Mouse (Mus musculus) lung, postnatal 14 days (tissue): ENCODE data around the gene Rasgef1a.

Source experiments
- DNase-seq: peaks from one replicate; pipeline ENCODE4 v3.0.0; 2021

Rasgef1a gene

DNA sequence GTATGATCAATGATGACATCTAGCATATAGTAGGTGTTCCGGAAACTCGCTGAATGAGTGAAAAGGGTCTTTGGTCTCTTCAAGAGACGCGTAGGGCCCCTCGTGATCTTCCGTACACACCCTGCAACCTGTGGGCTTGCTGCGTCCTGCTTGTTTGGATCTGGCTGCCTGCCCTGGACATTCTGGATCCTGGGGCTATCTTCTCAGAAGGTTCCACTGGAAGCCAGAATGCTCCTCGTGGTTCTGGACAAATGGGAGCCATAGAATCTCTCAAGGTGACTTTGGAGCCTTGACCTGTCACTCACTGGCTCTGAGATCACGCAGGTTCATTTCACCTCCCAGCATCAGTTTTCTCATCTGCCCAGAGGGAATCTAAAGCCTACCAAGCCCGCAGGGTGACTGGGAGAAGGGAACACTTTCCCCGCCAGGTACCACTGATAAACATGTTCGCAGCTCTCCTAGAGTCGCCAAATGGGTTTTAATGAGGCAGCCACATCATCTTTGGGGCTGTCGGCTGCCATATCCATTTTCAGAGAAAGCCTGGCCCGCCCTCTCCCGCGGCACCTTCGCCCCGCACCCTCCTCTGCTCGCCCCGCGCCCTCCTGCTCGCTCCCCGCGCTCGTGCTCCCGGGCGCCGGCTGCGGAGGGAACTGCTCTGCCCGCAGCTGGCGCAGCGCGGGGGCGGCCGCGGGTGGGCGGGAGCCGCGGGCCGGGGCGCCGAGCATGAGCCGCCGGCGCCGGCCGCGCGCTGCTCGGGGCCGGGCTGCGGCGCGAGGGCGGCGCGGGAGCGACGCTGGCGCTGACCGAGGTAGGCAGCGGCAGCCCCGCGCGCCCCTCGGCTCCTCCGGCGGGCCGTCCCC is at the start of gene Rasgef1a:
TSS of gene Rasgef1a (plus strand) at position 683 of the 860 bp plus-strand sequence.
- DNase-seq: no peak

DNA sequence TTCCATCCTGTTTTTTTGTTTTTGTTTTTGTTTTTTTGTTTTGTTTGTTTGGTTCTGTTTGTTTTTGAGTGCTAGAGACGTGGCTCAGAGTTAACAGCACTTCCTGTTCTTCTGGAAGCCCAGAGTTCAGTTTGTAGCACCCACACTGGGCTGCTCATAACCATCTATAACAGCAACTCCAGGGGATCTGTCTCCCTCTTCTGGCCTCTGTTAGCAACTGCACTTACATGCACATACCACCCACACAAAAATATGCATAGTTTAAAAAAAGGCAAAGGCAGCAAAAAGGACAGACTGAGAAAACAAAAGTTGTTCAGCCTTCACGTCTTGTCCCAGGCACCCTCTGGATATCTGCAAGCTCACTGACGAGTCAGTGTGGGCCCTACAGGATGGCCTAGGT is 48.0 kb upstream of the Rasgef1a start:
- no peak for DNase-seq

DNA sequence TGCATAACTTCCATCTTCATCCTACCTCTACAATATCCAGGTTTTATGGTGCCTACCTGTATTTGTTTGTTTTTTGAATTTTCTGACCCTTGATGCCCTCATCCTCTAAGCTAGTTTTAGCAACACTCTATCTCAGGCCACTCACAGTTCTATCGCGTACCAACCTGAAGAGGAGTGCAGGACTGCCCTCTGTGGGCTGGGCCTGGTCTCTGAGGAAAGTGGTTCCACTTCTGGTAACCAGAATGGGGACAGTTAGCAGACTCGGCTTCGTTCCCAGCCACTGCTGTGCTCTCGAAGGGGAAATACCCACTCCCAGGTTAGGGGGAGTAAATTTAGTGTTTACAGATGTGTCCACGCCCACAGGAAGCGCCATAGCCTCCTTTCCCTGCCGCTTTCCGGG is 44.5 kb upstream of the Rasgef1a start:
- DNase-seq: peak; percentile 21

DNA sequence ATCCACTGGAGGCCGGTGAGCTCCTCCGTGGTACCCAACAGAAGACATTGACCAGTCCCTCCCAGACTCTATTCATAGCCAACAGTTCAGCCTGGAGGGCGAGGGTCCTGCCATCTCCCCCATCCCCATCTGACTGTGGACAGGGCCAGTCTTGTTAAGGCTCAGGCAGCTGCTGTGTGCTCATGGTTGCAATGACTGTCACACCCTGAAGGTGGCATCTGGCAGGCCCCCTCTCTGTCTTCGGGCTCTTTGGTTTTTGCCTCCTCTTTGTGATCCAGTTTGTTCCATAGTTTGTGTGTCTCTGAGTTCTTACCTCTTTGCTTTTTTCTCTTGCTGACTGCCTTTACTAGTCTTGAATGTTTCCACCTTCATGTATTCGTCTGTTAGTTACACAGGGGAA is 24.1 kb upstream of the Rasgef1a start:
- DNase-seq: no peak

DNA sequence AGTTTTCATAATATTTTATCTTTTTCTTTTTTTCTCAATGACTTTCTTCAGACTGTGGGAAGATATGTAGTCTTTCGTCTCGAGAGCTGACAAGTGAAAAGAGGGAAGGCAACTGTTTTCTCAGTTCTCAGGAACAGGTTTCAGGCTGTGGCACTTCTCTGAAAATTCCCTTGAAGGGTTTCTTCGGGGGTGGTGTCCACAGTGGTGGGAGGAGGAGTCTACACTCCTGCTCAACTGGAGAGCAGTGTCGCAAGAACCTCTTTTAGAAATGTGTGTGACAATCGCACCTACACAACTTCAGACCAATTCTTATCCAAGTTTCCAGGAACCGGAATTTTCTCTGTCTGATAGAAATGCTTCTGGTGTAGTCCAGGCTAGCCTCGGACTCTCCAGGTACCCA is 22.0 kb upstream of the Rasgef1a start:
- DNase-seq: no peak

DNA sequence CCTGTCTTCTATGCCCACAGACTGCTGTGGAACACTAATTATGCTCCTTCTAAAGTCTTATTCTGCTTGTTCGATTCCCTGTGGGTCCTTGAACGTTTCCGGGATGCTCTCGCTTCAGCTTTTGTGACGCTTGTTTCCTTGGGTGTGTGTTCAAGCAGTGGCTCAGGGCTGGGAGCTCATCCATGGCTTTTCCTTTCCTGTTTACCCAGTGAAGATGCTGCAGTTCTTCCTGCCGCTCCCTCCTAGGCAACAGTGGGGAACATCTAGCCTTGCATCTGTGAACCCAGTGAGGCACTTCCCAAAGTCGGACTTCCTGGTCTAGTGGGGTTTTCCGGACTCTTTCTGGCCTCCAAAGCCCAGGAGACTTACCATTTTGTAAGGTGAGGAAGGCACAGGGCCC is 20.6 kb upstream of the Rasgef1a start:
- DNase-seq: no peak

DNA sequence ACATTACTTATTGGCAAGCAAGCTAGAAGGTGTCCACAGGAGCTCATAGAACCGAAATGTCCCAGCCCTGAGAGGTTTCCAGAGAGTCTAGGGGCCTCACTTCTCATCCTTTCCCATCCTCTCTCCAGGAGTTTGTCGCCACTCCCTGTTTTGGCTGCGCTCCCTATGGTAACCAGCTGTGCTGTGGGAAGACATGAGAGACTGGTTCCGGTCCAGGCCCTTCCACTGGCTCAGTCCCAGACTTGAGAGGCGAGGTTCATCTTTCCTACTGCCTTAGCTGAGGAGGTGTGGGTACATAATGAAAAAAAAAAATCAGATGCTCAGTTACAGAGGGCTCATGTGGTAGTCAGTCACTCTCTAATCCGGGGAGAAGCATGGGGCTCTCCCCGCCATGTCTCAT is 19.9 kb upstream of the Rasgef1a start:
- DNase-seq: peak; percentile 58

DNA sequence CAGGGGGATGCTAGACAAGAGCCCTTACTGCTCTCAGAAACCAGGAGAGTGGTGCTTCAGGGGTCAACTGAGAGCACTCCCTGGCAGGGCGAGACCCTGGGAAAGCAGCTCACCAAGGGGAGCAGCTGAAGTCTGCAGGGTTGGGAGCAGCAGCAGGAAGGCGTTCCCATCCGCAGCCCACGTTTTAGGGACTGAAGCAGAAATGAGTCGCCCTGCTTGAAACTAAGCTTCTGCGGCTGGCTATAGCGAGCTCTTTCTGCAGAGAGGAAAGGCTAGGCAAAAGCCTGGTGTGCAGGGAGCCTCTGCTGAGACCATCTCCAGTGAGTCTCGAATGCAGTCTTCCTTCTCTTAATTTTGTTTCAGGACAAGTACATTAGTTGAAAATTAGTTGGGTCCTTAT is 19.3 kb upstream of the Rasgef1a start:
- no peak for DNase-seq

DNA sequence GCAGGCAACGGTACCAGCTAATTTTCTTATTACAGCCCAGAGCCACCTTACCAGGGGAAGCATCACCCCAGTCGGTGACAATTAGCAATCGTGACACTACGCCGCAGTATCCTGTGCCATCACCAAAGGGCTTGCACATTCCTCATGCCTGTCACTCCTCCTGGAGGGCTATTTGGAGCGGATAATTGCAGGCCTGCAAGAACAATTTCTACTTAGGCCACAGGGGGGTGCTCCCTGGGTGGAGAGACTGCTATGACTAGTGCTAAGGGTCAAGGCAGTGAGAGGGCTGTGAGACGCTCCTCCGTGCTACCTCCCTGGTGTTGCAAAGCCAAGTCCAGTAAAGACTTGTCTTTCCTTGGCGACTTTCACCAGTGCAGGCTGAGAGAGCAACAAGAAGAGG is 16.1 kb upstream of the Rasgef1a start:
- peak; percentile 70 for DNase-seq

DNA sequence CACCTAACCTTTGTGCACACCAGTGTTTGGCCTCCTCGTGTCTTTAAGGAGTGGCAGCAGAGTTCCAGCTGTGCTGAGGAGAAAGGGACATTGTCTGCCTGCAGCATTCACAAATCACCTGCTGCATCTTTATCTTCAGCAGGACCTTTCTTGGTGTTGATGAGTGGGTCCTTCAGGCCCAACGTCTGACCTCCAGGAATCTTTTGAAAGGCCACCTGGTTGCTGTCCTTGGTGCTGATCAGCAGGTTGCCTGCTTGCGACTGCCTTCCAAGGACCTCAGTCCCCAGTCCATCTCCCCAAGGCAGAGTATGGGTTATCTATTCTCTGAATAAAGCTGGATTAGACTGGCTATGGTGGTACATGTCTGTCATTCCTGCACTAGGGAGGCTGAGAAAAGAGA is 10.0 kb upstream of the Rasgef1a start:
- peak; percentile 55 for DNase-seq

DNA sequence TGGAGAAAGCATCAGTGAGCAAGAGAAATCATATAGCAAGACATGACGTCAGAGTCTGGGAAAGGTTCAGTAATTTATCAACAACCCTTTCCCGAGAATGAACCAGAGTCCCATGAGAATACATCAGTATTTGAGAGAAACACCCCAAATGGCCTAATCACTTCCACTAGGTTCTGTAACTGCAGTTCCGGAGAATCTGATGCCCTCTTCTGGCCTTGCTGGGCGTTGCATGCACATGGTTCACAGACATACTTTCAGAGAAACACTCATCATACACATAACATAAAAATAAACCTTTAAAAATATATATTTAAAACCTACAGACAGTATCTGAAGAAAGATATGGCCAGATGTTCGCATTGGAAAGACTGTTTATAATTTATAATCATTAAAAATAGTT is 3.9 kb upstream of the Rasgef1a start:
- DNase-seq: peak; percentile 35

DNA sequence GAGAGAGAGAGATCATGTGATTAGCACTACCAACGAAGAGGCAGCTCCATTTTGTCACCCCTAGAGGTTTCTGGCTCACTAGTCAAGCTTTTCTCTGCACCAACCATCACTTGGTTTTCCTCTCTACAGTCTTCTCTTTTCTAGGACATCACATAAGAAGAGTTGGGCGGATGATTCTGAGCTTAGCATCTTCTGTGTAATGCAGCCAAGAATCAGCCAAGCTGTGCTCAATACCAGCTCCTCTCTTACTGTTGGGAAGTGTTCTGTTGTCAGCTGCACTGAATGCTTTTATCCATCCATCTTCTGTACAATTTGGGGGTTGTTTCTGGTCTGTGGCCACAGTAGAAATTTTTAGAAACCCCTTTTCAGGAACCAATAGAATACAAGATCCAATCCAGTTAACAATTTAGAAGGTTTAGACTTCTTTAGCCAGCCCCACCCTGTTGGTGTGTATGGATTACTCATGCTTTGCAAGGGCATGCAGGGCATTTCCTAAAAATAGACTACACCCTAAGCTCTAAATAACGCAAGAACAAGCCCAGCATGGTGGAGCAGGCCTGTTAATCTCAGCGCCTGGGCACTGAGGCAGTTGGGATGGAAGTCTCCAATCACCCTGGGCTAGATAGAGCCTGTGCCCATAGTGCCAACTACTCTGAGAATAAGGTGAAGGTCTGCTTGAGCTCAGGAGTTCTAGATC is 3.2 kb upstream of the Rasgef1a start:
- no peak for DNase-seq

DNA sequence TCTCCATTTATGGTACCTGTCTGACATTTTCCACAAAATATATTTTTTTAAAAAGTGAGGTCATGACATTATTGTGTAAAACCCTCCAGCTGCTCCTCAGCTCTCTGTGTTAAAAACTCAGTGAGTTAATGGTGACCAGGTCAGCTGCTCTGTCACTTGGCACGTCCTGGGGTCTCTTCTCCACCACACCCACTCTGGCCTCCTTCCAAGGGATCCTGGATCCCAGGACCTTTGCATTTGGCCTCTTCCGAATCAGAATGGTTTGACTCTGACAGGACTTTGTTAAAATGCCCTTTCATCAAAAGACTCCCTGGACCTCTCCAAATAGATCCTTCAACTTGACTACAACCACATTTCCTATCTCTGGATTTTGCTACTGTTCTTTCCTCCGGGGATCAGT is 982 bp upstream of the Rasgef1a start:
- peak; percentile 52 for DNase-seq

DNA sequence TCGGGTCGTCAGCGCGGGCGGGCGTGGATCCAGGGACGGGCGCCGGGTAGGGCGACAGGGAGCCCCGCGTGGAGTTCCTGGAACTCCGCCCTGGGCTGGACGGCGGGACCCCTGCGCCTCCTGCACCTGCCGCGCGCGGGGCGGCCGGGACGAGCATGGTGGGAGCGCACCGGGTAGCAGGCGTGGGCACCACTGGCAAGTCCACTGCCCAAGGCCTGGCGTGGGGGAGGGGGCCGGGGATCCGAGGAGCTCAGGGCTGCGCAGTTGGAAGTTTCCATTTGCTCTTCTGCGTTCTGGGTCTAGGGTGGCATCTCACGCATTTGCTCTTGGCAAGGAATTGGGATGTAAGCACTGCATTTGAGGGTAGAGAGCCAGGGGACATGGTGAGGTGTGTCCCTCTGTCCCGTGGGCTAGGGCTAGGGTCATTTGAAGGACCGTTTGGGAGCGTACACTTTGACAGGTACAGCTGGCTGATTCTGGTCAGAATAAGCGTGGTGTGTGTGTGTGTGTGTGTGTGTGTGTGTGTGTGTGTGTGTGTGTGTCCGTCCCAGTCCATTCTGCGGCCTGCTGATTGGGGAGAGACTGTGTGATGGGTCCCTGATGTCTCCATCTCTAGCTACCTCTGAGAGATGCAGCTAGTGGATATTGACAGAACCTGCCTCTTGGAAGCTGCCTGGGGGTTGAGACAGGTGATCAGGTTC is 528 bp downstream of the Rasgef1a start:
- peak; percentile 35 for DNase-seq

DNA sequence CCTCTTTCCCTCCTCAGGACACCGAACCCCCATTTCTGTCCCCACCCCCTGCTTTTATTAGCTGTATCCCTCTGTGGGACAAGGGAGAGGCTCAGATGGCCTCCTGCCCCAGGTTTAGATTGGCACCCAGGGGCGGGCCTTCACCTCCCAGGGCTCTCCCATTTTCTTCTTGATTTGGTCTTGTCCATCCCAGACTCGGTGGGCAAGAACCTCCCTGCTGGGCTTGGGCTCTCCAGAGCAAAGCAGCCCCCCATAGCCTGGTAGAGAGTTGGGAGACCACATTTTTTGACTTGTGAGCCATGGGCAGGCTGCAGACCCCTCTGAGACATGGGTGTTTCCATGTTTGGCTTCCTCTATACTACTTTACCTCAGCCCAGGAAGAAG is 1.1 kb downstream of the Rasgef1a start:
- no peak for DNase-seq

DNA sequence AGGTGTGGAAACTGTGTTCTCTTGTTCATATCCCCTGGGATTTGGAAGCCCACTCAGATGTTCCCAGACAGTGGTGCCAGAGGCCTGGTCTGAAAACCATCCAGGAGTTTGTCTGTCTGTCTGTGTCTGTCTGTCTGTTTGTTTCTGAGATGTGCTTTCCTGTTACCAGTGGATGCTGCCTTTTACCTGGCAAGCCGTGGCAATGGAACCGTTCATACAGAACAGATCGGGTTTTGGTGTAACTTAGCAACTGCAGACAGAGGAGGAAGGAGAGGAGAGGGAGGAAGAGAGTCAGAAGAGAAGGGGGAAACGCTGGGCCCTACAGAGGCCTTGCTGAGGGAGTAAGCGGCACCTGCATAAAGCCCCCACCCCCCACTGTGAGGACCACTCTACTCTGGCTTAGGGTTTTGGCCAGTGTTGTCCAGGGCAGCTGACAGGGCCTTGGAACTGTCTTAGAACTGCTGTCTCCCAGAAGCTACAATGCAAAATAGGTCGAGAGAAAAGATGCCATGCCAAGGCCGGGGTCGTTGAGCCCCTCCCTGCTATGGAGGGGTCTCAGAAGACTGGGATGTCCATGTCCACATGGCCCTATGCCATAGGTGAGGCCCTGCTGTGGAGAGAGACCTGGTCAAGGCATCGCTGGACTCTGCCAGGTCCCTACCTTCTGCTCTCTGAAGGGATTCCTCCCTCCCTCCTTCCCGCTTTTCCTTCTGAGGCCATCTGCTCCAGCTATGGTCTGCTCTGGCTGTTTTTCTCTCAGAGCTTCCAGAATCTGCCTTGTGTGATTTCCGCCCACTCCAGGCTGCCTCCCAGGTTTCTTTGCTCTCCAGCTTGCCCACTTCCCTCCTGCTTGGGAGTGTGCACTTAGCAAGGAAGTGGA is 2.0 kb downstream of the Rasgef1a start:
- DNase-seq: no peak

DNA sequence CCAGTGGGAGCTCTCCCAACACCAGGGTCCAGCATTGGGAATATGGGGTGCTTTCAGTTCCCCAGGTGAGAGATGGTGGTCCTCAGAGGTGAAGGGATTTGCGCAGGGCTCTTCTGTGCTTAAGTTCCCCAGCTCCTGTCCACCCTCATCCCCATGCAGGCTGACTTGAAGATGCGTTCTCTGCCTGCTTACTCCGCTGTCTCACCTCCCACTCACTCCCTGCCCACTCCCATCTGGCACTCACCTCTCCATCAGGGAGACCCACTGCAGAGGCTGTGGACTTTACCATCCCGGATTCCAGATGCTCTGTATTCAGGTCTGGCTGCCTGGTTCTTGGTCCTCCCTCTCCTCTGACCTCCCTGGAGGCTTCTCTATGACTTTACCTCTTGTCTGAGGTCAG is 3.6 kb downstream of the Rasgef1a start:
- DNase-seq: no peak

DNA sequence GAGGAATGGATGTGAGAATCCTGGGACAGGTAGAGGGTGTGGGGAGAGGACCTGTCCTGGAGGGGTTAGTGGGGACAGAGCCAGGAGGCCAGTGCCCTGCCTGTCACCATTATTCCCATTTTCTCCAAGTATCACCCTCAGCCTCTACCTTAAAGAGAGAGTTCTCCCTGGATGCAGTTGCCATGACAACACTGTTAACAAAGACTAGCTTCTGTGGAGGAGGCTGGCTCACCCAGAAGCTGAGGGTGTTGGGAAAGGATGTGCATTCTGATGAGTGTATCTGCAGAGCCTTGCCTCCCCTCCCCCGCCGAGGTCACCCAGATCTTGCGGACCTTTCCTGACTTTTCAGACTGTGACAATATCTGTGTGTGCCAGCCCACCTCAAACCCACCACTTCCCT is 4.7 kb downstream of the Rasgef1a start:
- no peak for DNase-seq

DNA sequence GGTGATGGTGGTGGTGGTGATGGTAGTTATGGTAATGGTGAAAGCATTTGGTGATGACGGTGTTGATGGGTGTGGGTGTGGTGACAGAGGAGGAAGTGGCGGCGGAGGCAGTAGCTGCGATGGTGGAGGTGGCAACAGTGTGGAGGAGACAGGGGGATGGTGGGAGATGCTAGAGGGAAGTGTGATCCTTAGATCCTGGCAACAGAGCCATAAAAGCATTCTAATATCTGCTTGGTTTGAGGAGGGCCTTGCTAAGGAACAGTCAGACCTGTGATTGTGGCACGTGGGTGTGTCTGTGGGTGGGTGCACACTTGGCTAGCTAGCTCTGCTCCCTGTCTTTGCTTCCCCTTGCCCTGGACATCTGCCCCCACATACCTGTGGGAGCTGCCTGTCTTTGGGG is 7.4 kb downstream of the Rasgef1a start:
- no peak for DNase-seq

DNA sequence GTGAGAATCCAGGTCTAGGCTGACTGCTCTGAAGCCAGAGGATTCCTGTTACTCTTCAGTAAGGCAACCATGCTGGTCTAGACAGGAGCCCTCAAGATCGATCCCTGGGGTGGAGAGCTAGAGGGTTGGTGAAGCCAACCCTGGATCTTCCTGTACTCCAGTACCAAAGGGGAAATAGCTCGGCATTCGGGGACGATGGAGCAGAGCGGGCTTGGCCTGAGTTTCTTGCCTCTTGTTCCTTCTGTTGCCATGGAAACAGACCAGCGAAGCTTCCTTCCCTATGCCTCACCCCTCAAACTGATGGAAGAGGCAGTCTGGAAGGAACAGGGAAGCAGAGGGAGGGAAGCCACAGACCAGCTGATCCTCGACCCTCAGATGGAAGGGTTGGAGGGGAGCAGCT is 8.3 kb downstream of the Rasgef1a start:
- no peak for DNase-seq

DNA sequence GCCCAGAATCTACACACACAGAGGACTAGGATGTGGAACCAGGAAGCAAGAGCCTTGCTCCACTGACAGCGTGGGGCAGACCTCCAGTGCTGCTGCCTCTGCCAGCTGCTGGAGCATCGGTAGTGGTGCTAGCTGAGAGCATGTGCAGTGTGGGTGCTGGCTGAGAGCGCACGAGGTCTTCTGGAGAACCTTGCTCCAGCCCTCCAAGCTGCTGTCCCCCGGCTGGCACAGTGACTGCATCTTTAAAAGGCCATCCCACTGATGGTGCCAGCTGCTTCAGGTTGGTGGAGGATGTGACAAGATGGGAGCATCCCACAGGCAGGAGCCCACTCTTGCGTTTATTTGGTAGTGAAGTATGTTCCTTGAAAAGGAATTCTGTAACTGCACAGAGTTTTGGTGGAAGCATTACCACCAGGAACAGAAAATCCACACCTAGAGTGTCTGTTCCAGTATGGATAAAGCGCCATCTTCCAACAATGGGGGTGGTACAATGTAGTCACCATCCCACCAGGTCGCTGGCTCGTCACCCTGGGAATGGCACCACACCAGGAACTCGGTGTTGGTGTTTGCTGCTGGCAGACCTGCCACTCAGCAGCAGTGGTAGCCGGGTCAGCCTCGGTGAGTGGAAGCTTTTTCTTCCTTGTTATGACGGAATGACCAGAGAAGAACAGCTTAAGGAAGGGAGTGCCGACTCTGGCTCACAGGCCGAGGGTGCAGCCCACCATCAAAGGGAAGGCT is 11.8 kb downstream of the Rasgef1a start:
- no peak for DNase-seq

DNA sequence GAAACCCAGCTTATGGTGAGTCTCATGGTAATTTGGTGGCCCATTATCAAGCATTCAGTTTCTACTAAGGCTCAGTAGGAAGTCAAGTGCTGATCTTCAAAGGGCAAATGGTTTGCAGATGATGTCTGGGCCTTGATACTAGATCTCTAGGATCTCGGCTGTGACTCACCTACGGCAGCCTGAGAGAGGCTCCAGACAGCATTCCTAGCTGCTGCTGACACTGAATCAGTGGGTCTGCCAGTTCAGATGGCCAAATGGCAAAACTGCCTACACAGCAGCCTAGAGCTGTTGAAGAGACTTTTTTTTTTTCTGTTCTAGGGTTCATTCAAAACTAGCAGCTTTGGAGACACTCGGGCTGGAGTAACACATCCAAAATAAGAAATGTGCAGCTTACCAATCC is 15.8 kb downstream of the Rasgef1a start:
- no peak for DNase-seq
